Mouse (Mus musculus) CD4-positive helper T cell, adult 2 months (primary cell): ENCODE measurements around the gene Epas1.

Experiments used
- DNase-seq: peaks from one replicate; pipeline ENCODE4 v3.0.0-alpha.2; 2012; ENCODE audit warnings: low read depth, missing footprints, low spot score

Gene Epas1

DNA sequence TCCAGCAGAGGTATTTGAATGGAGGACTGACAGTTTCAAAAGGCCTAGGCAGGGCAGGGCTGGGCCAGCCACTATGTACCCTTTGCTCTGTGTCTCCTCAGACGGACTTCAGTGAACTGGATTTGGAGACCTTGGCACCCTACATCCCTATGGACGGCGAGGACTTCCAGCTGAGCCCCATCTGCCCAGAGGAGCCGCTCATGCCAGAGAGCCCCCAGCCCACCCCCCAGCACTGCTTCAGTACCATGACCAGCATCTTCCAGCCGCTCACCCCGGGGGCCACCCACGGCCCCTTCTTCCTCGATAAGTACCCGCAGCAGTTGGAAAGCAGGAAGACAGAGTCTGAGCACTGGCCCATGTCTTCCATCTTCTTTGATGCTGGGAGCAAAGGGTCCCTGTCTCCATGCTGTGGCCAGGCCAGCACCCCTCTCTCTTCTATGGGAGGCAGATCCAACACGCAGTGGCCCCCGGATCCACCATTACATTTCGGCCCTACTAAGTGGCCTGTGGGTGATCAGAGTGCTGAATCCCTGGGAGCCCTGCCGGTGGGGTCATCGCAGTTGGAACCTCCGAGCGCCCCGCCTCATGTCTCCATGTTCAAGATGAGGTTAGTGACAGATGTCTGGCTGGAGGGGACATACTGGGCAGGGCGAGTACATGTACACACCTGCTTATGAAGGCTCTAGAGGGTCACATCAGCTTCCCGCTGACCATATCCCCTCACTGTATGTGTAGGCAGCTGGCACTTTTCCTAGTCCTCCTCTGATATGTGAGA, 74.1 kb downstream of the Epas1 start:
- DNase-seq = no peak

DNA sequence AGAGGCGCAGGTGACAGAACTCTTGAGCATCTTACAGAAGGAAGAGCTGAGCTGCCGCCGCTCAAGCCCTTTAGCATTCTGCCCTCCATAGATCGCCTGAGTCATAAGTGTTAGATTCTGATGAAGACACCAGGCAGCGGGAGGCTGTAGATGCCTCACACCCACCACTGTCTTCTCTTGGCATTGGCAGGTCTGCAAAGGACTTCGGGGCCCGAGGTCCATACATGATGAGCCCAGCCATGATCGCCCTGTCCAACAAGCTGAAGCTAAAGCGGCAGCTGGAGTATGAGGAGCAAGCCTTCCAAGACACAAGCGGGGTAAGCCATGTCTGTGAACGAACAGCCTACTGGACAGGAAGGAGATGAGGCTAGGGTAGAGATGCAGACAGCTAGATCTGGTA, 75.0 kb downstream of the Epas1 start:
- no peak for DNase-seq

DNA sequence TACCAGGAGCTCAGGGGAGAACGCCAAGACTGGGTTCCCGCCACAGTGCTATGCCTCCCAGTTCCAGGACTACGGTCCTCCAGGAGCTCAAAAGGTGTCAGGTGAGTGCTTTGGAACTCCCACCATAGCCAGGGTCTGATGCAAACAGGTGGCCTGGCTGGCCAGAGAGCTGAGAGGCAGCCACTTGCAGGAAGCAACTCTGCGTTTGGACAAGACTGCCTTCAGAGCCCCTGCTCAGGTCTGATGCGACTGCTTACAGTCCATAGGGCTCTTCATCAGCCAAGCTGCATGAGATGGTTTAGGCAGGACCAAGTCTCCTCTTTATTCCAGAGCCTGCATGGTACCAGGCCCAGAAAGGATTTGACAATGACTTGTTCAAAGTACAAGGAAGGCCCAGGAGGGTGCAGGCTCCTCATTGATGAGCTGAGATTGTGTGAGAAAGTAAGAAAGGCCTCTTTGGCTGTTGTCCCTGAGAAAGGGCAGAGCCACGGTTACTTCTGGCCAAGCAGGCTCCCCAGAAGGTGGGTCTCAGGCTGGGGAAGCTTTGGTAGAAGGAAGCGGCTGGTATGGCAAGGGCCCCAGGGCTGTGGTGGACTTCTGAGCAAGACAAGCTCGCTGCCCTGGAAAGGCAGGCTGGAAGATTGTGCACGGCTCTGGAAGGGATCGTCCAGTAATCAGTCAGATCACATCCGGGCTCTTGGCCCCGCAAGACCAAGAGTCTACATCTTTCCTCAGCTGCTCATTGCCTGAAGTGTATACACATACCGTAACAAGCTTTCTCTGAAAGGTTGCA, 76.1 kb downstream of the Epas1 start:
- DNase-seq = no peak

DNA sequence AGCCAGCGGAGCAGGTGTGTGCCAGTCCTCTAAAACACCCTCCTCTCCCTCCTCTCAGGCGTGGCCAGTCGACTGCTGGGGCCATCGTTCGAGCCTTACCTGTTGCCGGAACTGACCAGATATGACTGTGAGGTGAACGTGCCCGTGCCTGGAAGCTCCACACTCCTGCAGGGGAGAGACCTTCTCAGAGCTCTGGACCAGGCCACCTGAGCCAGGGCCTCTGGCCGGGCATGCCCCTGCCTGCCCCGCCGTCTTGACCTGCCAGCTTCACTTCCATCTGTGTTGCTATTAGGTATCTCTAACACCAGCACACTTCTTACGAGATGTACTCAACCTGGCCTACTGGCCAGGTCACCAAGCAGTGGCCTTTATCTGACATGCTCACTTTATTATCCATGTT, 77.4 kb downstream of the Epas1 start:
- no peak for DNase-seq

DNA sequence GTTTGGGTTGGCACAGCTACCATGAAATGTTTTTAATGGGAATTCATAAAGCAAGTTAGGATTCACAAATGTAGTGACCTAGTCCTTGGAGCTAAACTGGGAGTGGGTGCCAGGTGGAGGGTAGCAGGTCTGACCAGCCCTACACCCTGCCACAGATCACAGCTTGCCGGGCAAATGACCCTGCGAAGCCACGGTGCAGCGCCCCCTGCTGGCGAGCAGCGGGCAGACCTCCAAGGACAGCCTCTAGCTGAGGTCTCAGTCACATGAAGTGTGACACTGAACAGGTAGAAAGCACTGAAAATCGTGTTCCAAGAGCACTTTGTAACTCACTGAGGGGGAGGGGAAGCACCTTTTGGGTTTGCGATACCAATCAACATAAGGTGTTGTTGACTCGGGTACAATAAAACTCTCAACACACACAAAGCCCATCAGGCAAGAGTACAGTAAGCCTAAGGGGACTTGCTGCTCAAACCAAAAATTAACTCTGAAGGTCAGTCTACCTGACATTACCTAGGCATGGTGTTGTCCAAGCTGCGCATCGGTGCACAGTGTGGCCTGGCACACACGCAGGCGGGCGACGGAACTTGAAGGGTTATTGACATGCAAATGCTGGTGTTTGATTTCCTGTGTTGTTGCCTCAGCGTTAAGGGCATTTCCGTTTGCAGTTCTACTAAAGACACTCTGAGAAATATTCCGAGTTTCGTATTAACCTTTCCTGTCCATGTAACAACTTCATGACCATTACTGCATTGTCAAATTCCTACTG, 79.2 kb downstream of the Epas1 start:
- DNase-seq = peak; percentile 52

DNA sequence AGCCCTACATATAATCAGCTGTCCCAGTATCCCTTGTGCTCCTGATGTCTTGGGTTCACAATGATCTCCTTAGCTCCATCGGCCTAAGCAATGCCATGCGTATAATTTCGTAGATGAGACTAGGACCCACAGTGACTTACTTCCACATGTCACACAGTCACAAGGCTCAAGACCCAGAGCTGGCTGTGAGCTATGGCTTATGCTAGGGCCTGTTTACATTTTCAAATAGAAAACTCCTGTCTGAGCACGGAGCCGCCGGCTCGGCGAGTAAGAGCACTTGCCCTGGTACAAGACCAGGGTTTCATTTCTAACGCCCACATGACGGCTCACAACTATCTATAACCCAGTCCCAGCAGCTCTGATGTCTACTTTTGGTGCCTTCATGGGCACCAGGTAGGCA, 80.4 kb downstream of the Epas1 start:
- no peak for DNase-seq

DNA sequence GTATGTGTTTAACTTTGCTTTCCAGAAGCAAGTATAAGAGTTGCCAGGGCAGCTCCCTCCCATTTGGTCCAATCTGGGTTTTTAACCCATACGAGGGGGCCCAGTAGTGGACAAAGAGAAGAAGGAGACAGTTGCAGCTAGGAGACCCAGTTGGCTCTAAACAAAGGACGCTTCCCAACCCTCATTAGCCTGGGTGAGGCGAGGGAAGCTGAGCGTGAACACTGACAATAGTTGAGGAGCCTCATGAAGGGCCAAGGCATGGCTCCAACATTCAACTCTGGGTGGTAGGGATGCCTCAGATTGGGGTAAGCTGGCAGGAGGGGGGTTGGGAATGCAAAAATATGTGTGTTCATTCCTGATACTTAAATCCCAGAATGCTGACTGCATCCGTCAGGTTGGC, 85.8 kb downstream of the Epas1 start:
- no peak for DNase-seq

DNA sequence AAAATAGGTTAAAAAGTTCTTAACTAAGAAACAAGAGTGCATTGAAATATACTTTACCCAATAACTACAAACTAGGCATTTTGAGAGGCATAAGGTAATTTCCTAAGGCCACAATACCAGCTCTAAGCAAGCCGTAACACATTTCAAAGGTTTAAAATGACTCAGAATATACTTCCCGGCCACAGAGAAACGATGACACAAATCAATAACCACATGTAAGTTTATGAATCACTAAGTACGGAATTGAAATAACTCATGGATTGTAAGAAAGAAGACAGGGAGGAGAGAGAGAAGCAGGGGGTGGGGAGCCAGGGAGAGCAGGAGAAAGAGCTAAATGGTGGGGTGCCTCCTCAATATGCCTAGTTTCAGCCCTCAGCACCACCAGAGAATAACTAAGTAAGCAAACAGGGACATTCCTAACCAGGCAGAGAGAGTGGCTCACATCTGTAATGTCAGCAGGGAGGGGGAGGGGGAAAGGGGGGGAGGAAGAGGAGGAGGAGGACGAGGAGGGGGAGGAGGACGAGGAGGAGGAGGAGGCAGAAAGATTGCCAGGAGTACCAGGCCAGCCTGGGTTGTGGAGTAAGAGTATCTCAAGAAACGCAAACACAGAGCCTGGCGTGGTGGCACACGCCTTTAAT, 97.3 kb downstream of the Epas1 start:
- DNase-seq = peak; percentile 69

DNA sequence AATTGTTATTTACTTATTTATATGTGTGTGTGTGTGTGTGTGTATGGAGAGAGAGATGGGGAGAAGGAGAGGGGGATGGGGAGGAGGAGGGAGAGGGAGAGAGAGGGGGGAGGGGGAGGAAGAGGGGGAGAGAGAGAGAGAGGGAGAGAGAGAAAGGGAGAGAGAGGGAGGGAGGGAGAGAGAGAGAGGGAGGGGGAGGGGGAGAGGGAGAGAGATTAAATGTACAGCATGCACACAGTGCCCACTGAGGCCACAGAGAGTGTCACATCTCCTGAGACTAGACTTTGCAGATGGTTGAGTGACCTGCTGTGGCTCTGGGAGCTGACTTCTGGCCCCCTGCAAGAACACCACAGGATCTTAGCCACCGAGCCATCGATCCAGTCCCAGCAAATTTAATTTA, 98.3 kb downstream of the Epas1 start:
- peak; percentile 32 for DNase-seq

DNA sequence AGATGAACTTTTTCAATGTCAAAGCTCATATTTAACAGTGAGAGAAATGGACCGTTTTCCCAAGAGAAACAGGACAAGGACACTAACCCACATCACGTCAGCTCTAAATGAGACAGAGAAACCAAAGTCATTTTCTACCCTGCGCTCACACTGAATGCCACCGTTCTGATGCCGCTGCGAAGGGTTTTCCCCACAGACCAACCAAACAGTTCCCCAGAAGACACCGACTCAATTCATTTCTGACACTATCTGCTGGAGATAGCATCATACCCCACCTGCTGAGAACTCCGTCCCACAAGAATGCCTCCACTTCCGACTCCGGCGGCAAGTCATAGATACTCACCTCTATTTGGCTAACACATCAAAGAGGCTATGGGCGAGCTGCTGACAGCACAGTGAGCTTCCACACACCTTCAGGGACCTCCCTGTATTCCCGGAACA, 99.1 kb downstream of the Epas1 start:
- DNase-seq = peak; percentile 85

DNA sequence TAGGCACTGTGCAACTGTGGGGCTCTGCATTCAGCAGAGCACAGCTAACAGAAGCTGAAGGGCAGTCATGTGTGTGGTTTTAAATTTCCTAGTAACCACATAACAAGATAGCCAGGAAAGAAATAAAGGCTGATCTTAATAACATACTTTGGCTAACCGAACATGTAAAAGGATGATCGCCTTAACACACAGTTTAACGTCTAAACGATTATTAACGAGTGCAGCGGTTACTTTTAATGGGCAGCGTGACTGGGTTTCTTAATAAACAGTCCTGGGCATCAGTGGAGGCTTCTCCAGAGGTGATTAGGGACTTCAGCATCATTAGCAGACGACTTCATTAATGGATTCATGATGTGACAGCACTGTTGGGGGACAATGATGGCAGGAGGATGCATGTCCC, 117.1 kb downstream of the Epas1 start:
- DNase-seq = no peak

DNA sequence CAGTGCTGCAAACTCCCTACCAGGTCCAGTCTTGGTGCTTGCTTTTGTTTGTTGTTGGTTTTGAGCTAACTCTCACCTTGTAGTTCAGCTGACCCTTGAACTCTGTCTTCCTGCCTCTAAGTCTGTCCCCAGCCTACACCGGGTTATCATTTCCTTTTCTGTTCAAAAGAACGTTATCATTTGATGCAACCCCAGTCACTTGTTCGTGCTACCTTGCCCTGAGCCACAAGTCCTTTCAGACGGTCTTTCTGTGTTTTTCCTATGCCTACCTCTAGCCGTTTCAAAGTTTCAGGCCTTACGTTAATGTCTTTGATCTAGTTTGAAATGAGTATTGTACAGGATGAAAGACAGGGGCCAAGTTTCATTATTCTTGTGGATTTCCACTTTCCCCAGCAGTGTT, 119.1 kb downstream of the Epas1 start:
- peak; percentile 76 for DNase-seq

DNA sequence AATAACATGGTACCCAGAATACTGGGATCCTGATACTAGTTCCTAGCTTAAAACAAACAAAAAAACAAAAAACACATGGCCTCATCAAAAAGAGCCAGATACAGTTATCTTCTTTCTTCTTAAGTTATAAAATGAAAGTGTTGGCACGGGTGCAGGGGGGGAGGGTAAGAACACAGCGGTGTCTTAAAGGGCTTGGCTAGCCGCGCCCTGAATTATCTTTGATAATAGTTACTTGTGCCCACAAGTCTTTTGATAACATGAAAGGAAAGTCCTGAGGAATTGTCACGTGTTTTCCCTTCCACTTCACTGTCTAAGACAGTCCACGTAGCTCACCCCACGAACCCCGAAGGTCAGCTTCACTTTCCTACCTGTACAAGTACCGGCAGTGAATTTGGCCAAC, 123.4 kb downstream of the Epas1 start:
- no peak for DNase-seq

DNA sequence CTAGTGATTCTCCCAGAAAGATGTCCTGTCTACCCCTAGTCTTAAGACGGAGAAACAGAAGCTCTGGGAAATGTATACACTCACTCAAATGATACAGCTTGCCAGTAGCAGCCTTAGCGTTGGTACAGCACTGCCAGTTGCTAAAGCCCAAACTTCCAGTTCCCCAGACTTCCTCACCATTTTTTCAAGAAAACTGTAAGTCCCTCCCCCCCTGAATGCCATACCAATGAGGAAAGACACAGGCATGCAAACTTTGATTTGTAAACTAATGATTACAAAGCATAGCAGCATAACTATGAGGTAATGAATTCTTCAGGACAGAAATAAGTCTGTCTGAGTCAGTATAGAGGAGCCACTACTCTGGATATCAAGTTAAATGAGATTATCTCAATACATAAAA, 124.2 kb downstream of the Epas1 start:
- no peak for DNase-seq

DNA sequence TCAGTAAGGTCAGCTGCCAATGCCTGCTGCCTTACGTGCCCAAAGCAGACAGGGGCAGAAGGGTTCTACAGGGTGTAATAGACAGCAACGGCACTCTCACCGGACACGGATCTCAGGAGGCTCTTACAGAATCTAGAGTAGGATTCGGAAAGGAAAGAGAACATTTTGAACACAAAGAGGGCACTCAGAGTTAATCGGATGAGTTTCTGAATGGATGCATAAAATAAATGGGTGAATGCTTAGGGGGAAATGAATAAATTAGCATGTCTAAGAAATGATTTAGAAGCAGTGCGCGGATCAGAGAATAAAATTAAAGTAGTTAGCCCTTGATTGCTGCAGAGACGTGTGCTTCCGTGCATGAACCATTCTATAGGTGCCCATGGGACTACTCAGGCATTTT, 126.6 kb downstream of the Epas1 start:
- no peak for DNase-seq

DNA sequence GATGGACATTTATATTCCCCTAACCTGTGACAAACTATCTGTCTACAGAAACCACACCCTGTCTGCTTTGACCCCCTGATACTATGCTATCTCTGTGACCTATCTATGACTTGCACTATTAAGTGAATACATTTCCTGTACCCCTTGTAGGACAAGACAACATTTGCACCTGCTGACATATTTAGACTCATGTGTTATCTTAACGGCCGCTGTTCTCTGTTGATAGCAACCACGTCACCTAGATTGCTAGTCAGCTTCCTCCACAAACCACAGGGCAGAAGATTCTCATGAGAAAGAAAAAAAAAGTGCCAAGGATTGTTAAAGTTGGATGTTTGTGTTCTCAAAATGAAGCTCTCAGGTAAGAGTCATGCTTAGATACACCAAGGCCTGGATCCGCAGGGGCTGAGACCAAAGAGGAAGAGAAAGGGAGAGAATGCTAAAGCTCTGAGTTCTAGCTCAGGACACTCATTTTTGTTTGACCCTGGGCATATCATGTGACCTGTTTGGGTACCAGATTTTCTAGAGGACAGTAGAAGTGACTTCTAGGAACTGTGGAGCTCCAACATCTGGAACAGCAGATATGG, 127.1 kb downstream of the Epas1 start:
- peak; percentile 73 for DNase-seq
